Mouse (Mus musculus) olfactory bulb, adult 2 months (tissue): ENCODE results near the gene St3gal5.

Source experiments
- CTCF ChIP-seq: fragments of 200-500 bp; IDR thresholded peaks from 2 replicates; pipeline ENCODE4 v1.5.1; 2012; ENCODE audit warnings: low read depth, mild to moderate bottlenecking, low read length, moderate library complexity; ENCODE audit not compliant: insufficient read depth
- POLR2A ChIP-seq: fragments of 200-500 bp; IDR thresholded peaks from 2 replicates; pipeline ENCODE4 v1.6.1; 2012; ENCODE audit warnings: mild to moderate bottlenecking, low read depth, low read length, moderate library complexity; ENCODE audit not compliant: insufficient read depth

- TF ChIP-seq CTCF, result no peak
- TF ChIP-seq POLR2A, result no peak
Measured at GRCm38 (mm10) chr6:72190577-72190976, 93.2 kb downstream of the St3gal5 start.
